Mouse (Mus musculus) liver, embryonic 12.5 days (tissue): Measurements from ENCODE around the gene Depdc1b. TPM values are rescaled to one million over a fixed set of nuclear protein-coding genes. Genes with fewer than 3 reads are reported as not detected.

Experiments used
- ATAC-seq: fragments of 200-750 bp; cut with Nextera tagmentation; 2 replicates; pipeline ENCODE4 v1.8.0; 2017; ENCODE audit warnings: moderate number of reproducible peaks, mild to moderate bottlenecking, moderate library complexity
- H3K27ac ChIP-seq: fragments of 300-500 bp; sonication (generic); 2 replicates; pipeline ENCODE4 v1.5.1; 2016; ENCODE audit warnings: mild to moderate bottlenecking
- H3K27me3 ChIP-seq: fragments of 300-500 bp; sonication (generic); replicated peaks from 2 replicates; pipeline ENCODE4 v1.6.1; 2016; ENCODE audit warnings: mild to moderate bottlenecking, moderate library complexity
- H3K36me3 ChIP-seq: fragments of 300-500 bp; sonication (generic); 2 replicates; pipeline ENCODE4 v1.6.1; 2016; ENCODE audit warnings: mild to moderate bottlenecking, moderate library complexity
- H3K4me1 ChIP-seq: fragments of 300-500 bp; sonication (generic); 2 replicates; pipeline ENCODE4 v1.6.1; 2016
- H3K4me2 ChIP-seq: fragments of 300-500 bp; sonication (generic); 2 replicates; pipeline ENCODE4 v1.6.1; 2016; ENCODE audit warnings: mild to moderate bottlenecking, moderate library complexity
- H3K4me3 ChIP-seq: fragments of 300-500 bp; sonication (generic); 2 replicates; pipeline ENCODE4 v1.5.1; 2016; ENCODE audit warnings: mild to moderate bottlenecking, moderate library complexity
- H3K9ac ChIP-seq: fragments of 300-500 bp; sonication (generic); 2 replicates; pipeline ENCODE4 v1.6.1; 2016; ENCODE audit warnings: mild to moderate bottlenecking, moderate library complexity
- H3K9me3 ChIP-seq: fragments of 300-500 bp; sonication (generic); replicated peaks from 2 replicates; pipeline ENCODE4 v1.6.1; 2016; ENCODE audit warnings: mild to moderate bottlenecking, moderate library complexity
- WGBS: fragments of 180-500 bp; shearing (Covaris S2); methylation state at CpG from one replicate; pipeline ENCODE4 v1.1.7; 2016; ENCODE audit not compliant: insufficient replicate concordance; 5-methylcytosine and 5-hydroxymethylcytosine counted together
- polyA plus RNA-seq: library from polyadenylated mRNA; unstranded; fragments of >200 nt; fragmentation: Nextera tagmentation; extraction: Ambion mirVana; gene quantifications from 2 replicates; pipeline ENCODE4 v1.2.1, GENCODE M21; 2016

The Depdc1b gene
- polyA plus RNA-seq, 1 experiment from 2014 or later: 13.4 TPM

DNA sequence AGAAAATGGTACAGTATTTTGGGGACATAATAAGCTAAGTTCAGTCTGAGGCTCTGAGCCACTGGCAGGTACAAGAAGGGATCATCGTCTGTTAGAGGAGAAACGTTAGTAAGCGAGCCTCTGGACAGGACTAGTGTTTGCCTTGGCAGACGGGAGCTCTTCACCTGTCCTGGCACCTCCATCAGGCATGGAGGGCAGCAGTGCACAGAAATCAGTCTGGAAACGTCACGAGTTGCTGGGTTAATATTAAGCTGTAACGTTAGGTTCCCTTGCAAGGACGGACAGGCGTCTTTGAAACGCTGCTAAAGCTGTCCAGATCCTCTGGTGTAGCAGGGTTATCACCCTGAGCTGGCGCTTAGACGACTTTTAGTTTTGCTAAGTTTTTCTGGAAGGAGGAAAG, 51.4 kb downstream of the Depdc1b start:
- no peak for ATAC-seq
- Histone ChIP-seq H3K36me3 (peaks cover 58% of the 10 kb centered on the region), H3K27ac (no peak overlapping the region), H3K4me3 (no peak overlapping the region), H3K4me2 (no peak overlapping the region), H3K4me1 (no peaks in the 10 kb centered on the region; the same call in 1 of the 2 replicates), H3K9me3 (no peaks in the 10 kb centered on the region), H3K27me3 (no peaks in the 10 kb centered on the region), H3K9ac (no peak overlapping the region)
- 90% methylated on average over 12 of the region's 12 CpGs for whole genome bisulfite sequencing

DNA sequence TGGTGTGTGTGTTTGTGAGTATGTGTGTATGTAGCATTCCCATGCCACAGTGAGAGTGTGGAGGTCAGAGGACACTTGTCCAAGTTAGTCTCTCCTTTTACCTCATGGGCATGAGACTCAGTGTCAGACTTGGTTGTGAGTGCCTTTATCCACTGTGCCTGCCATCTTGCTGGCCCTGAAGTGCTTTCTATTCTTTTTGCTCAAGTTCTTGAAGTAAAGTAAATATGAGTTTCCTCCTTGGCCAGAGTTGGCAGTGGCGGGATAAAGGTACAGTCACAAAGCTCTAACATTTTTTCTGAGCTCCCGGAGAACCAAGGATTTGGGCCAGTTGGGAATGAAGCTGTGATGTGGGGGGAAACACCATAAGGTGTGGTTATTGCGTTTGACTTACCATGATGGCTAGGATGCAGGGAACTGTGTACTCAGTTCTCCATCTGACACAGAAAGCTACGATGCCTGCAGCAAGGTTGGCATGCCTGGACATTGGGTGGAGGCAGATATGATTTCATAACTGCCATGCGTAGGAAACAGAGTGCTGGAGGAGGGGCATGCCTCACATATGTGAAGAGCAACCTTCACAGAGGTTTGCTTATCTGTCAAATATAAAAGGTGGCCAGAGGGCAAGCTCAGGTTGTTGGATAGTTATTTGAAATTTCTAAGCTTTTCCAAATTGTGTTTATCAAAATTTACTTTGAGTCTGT, 54.3 kb downstream of the Depdc1b start:
- H3K4me1 ChIP-seq: no peaks in the 10 kb centered on the region; the same call in 1 of the 2 replicates
- H3K9me3 ChIP-seq: no peaks in the 10 kb centered on the region
- no peaks in the 10 kb centered on the region for H3K27me3 ChIP-seq
- no peak overlapping the region for H3K27ac ChIP-seq
- ATAC-seq: no peak
- 85% methylated on average over 5 of the region's 5 CpGs for WGBS
- no peak overlapping the region for H3K4me3 ChIP-seq
- peaks cover 54% of the 10 kb centered on the region for H3K36me3 ChIP-seq
- no peak overlapping the region for H3K9ac ChIP-seq
- no peak overlapping the region for H3K4me2 ChIP-seq

DNA sequence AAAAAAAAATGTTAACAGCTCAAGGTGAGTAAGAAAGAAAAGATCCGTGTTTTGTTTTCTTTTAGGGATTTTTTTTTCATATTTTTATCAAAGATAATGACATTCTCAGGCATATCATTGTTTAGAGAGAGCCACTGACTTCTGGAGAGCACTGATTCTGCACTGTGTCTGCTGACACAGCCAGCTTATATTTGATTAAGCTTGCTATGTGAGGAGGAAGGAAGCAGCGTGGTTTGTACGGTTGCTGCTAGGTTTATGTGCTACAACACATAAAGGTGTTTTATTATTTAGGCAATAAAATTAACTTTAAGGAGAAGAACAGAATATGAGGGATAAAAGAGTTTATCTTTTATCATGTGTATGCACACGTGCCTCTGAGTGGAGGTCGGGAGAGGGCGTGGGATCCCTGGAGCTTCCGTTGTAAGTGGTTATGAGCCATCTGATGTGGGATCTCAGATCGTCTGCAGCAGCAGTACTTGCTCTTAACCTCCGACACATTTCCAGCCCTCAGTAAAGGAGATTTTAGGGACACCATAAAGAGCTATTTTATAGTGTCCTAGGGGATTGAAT, 55.3 kb downstream of the Depdc1b start:
- Histone ChIP-seq H3K9me3 (no peaks in the 10 kb centered on the region), H3K4me1 (no peaks in the 10 kb centered on the region; the same call in 1 of the 2 replicates), H3K27me3 (no peaks in the 10 kb centered on the region), H3K4me2 (no peak overlapping the region), H3K4me3 (no peak overlapping the region), H3K27ac (no peak overlapping the region), H3K9ac (no peak overlapping the region), H3K36me3 (peaks cover 50% of the 10 kb centered on the region)
- 55% methylated on average over 9 of the region's 9 CpGs for WGBS
- ATAC-seq: no peak

DNA sequence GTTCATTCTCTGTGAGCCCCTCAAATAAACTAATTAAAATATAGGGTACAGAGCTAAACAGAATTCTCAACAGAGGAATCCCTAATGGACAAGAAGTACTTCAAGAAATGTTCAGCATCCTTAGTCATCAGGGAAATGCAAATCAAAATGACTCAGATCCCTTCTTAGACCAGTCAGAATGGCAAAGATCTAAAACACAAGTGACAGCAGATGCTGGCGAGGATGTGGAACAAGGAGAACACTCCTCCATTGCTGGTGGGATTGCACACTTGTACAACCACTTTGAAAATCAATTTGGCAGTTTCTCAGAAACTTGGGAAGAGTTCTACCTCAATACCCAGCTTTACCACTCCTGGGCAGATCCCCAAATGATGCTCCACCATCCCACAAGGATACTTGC, 57.1 kb downstream of the Depdc1b start:
- H3K36me3 ChIP-seq: peaks cover 41% of the 10 kb centered on the region
- no peak overlapping the region for H3K4me3 ChIP-seq
- 92% methylated on average over 1 of the region's 1 CpGs for WGBS
- no peak overlapping the region for H3K9ac ChIP-seq
- no peaks in the 10 kb centered on the region for H3K9me3 ChIP-seq
- H3K4me2 ChIP-seq: no peak overlapping the region
- ATAC-seq: no peak
- H3K27ac ChIP-seq: no peak overlapping the region
- no peaks in the 10 kb centered on the region; the same call in 1 of the 2 replicates for H3K4me1 ChIP-seq
- no peaks in the 10 kb centered on the region for H3K27me3 ChIP-seq

DNA sequence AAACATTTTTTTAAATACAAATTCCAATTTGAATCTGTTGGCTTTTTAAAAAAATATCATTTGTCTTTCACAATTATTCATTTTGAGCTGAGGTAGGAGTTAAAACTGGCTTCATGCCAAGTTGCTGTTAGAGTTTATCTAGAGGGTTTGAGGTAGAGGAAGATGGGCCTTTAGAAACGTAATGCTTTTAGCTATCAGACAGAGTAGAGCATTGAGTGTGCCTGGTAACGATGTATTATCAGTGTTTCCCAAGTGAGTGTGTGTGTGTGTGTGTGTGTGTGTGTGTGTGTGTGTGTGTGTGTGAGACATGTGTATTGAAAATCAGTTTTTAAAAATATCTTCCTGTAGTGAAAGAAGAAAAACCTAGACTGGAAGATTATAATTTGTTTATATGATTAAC, 60.5 kb downstream of the Depdc1b start:
- no peak for ATAC-seq
- Histone ChIP-seq H3K4me2 (no peak overlapping the region), H3K4me1 (no peaks in the 10 kb centered on the region; the same call in 1 of the 2 replicates), H3K27me3 (no peaks in the 10 kb centered on the region), H3K4me3 (no peak overlapping the region), H3K9ac (no peak overlapping the region), H3K9me3 (no peaks in the 10 kb centered on the region), H3K36me3 (peaks cover 50% of the 10 kb centered on the region), H3K27ac (no peak overlapping the region)
- WGBS: 44% methylated on average over 2 of the region's 2 CpGs

DNA sequence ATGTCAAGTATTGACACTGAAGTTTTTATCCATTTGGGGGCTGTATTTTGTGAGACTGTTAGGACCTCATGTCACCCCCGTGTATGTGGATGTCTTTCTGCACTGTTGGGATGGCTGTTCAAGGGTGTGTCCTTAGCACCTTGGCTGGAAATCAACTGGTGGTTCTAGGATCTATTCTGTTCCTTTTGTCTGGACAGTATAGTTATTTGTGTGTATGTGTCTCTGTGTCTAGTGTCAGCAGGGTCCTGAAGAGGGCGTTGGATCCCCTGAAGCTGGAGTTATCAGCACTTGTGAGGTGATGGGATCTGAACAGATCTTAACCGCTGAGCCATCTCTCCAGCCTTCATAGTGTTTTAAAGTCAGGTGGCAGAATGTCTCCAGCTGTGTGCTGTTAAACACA, 65.0 kb downstream of the Depdc1b start:
- H3K4me3 ChIP-seq: no peak overlapping the region
- no peaks in the 10 kb centered on the region for H3K9me3 ChIP-seq
- no peak overlapping the region for H3K9ac ChIP-seq
- H3K4me1 ChIP-seq: no peaks in the 10 kb centered on the region
- no peak for ATAC-seq
- H3K4me2 ChIP-seq: no peak overlapping the region
- 88% methylated on average over 3 of the region's 3 CpGs for WGBS
- H3K36me3 ChIP-seq: peaks cover 58% of the 10 kb centered on the region
- H3K27me3 ChIP-seq: no peaks in the 10 kb centered on the region
- H3K27ac ChIP-seq: no peak overlapping the region

DNA sequence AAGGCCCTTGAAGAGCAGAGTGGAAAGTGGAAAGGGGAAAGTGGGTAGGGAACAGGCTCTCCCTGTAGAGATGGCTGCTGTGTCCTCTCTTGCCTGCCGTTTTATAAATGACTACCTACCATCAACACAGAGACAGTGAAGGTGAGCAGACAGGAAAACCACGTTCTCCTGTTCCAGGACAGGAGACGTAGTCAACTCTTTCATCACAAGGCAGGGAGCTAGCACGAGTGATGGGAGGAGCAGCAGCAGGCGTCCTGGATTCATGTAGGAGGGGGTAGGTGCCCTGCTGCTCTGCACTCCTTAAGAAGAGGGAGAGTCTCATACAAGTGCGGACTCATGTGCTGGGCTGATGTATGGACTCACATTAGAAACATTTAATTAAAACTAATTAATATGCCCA, 66.9 kb downstream of the Depdc1b start:
- no peak for ATAC-seq
- H3K27me3 ChIP-seq: no peaks in the 10 kb centered on the region
- no peak overlapping the region for H3K9ac ChIP-seq
- no peaks in the 10 kb centered on the region for H3K4me1 ChIP-seq
- H3K4me2 ChIP-seq: no peak overlapping the region
- no peak overlapping the region for H3K4me3 ChIP-seq
- WGBS: 73% methylated on average over 6 of the region's 6 CpGs
- H3K36me3 ChIP-seq: peaks cover 72% of the 10 kb centered on the region
- H3K9me3 ChIP-seq: no peaks in the 10 kb centered on the region
- H3K27ac ChIP-seq: no peak overlapping the region

DNA sequence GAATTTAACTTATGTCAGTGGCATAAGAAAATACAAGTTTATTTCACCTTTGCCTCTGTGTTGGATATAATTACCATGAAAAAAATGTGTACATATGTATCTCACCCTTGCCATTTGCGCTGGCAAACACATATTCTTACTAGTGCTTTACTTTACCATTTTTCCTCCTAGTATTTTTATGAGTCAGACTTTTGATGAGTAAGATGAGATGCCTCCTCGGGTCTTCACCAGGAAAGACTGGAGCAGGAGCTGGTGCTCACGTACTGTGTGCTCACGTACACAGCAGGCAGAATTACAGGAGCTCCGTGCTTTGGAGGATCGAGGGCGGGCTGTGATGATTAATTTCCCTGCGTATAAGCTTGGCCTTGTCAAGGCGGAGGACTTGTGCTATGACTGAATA, 69.9 kb downstream of the Depdc1b start:
- Histone ChIP-seq H3K36me3 (peaks cover 72% of the 10 kb centered on the region), H3K4me3 (no peak overlapping the region), H3K27me3 (no peaks in the 10 kb centered on the region), H3K4me1 (no peaks in the 10 kb centered on the region), H3K27ac (no peak overlapping the region), H3K4me2 (no peak overlapping the region), H3K9ac (no peak overlapping the region), H3K9me3 (no peaks in the 10 kb centered on the region)
- WGBS: 87% methylated on average over 9 of the region's 9 CpGs
- no peak for ATAC-seq

DNA sequence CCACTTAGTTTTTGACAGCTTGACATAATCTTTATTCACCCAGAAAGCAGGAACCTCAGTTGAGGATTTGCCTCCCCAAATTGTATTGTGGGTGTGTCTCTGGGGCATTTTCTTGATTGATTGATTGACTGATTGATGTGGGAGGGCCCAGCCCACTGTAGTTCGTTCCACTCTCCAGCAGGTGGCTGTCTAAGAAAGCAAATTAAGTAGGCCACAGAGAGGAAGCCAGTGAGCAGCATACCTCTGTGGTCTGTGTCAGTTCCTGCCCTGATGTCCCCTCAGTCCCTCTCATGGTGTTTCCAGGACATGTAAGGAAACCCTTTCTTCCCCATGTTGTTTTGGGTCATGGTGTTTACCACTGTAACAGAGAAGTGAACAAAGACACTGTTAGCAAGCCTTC, 74.4 kb downstream of the Depdc1b start:
- H3K27ac ChIP-seq: no peak overlapping the region
- H3K4me3 ChIP-seq: no peak overlapping the region
- no peaks in the 10 kb centered on the region for H3K27me3 ChIP-seq
- no peak overlapping the region for H3K9ac ChIP-seq
- peaks cover 44% of the 10 kb centered on the region for H3K36me3 ChIP-seq
- no peak for ATAC-seq
- no peaks in the 10 kb centered on the region for H3K9me3 ChIP-seq
- no peaks in the 10 kb centered on the region for H3K4me1 ChIP-seq
- 6% methylated on average over 1 of the region's 1 CpGs for WGBS
- no peak overlapping the region for H3K4me2 ChIP-seq

DNA sequence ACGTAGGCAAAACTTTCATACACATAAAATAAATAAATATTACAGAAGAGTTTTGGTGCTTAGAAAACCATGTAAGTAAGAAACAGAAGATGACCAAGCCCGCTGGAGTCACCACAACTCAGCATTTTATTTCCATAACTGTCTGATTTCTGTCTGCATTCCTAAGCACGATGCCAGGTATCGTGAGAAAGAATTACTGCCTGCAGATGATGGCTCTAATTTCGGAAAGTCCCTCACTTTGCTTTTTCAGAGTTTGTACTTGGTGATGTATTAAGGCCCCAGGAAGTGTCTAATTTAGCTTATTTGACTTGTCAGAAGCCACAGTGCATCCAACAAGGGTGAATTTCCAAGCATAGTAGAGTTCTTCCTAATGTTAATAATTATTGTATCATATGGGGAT, 87.1 kb downstream of the Depdc1b start:
- no peak for ATAC-seq
- Histone ChIP-seq H3K9me3 (no peaks in the 10 kb centered on the region), H3K27me3 (no peaks in the 10 kb centered on the region), H3K4me3 (no peak overlapping the region), H3K36me3 (peaks cover 19% of the 10 kb centered on the region), H3K27ac (no peak overlapping the region), H3K9ac (no peak overlapping the region), H3K4me2 (no peak overlapping the region), H3K4me1 (no peaks in the 10 kb centered on the region)
- WGBS: 85% methylated on average over 5 of the region's 5 CpGs

DNA sequence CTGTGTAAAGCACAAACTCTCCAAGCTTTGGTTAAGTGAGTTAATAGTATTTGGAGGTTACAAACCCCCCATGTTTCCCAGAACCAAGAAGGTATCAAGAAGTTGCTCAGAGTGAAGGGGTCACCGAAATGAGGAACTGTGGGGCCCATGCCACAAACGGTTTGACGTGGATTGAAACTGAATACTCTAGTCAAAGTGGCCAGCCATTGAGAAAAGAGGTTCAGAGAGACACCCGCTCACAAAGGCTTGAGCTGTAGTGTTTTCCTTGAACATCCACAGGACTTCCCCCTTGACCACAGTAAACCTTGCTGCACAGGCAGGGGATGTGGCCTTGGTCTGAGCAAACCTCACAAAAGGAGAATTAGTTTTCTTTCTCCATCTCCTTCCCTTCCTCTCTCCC, 88.2 kb downstream of the Depdc1b start:
- 52% methylated on average over 4 of the region's 4 CpGs for WGBS
- Histone ChIP-seq H3K27ac (no peak overlapping the region), H3K27me3 (no peaks in the 10 kb centered on the region), H3K9me3 (no peaks in the 10 kb centered on the region), H3K4me3 (no peak overlapping the region), H3K36me3 (peaks cover 19% of the 10 kb centered on the region), H3K9ac (no peak overlapping the region), H3K4me2 (no peak overlapping the region), H3K4me1 (no peaks in the 10 kb centered on the region)
- no peak for ATAC-seq

DNA sequence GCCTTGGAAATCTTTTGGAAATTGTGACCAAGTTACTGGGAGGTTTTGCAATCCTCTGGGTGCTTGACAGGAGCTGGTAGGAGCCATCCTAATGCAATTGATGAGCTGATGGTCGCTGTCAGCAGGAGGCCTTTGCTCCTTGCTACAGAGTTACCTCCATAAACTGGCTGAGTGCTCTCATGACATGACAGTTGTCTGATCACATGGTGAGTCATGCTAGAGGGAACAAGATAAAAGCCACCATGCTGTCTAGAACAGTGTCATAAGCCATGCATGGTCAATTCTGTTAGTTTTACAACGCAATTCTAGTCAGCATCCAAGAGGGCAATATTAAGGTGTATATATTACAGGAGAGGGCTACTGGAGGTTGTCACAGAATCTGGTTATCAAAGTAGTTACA, 99.3 kb downstream of the Depdc1b start:
- ATAC-seq: no peak
- WGBS: 68% methylated on average over 2 of the region's 2 CpGs
- Histone ChIP-seq H3K4me1 (peaks cover 29% of the 10 kb centered on the region), H3K9ac (no peak overlapping the region), H3K9me3 (no peaks in the 10 kb centered on the region), H3K4me2 (no peak overlapping the region), H3K4me3 (no peak overlapping the region), H3K27ac (no peak overlapping the region), H3K27me3 (no peaks in the 10 kb centered on the region), H3K36me3 (no peaks in the 10 kb centered on the region)
